ENCODE assay signal across 9 mouse cellular contexts in genomic region chr9:57432480-57432879, GRCm38 (mm10). TPM values are rescaled to one million over a fixed set of nuclear protein-coding genes. Genes with fewer than 3 reads are reported as not detected.
DNase-seq lines count a peak whose midpoint lies in the region; ATAC-seq and TF ChIP-seq lines count a peak whose summit lies in the region.
"Had no signal": no experiment of that assay in that cellular context is flagged by ENCODE, and none has a peak within 500 bp of the region (broad histone marks: within the 10 kb centered on the region; RNA-seq: fewer than 3 reads in every experiment).

No protein-coding gene starts in this region.

- H3K27ac ChIP-seq in forebrain, embryonic 10.5 days = peak overlapping the region; percentile 44; the same call in 1 of the 2 replicates
- H3K27ac ChIP-seq in forebrain, postnatal 0 days (ENCODE audit: low read depth, low read length) = no peak overlapping the region
- H3K27ac ChIP-seq in hindbrain, embryonic 14.5 days = no peak overlapping the region
- H3K27ac ChIP-seq in hindbrain, embryonic 10.5 days = no peak overlapping the region
- H3K27ac ChIP-seq in midbrain, postnatal 0 days (ENCODE audit: low read depth, low read length) = no peak overlapping the region
- no peak overlapping the region for H3K27ac ChIP-seq in midbrain, embryonic 11.5 days (ENCODE audit: low read depth, low read length)
- peak overlapping the region; percentile 90; the same call in 1 of the 2 replicates for H3K27ac ChIP-seq in stomach, embryonic 15.5 days

- peaks cover 51% of the 10 kb centered on the region for H3K4me1 ChIP-seq in forebrain, embryonic 10.5 days
- H3K4me1 ChIP-seq in forebrain, postnatal 0 days (ENCODE audit: insufficient read depth) = no peaks in the 10 kb centered on the region
- H3K4me1 ChIP-seq in hindbrain, embryonic 14.5 days (replicated peaks; ENCODE audit: control insufficient read depth, insufficient read depth, low read length) = peaks cover 9% of the 10 kb centered on the region; the same call in 1 of the 2 replicates
- H3K4me1 ChIP-seq in hindbrain, embryonic 10.5 days (replicated peaks) = peaks cover 31% of the 10 kb centered on the region
- H3K4me1 ChIP-seq in midbrain, postnatal 0 days (ENCODE audit: insufficient read depth, low read length) = no peaks in the 10 kb centered on the region
- H3K4me1 ChIP-seq in midbrain, embryonic 11.5 days (ENCODE audit: control insufficient read depth, insufficient read depth, low read length) = peaks cover 14% of the 10 kb centered on the region; the same call in 1 of the 2 replicates
- peaks cover 16% of the 10 kb centered on the region for H3K4me1 ChIP-seq in stomach, embryonic 15.5 days

- H3K4me3 ChIP-seq in forebrain, embryonic 10.5 days = no peak overlapping the region
- no peak overlapping the region for H3K4me3 ChIP-seq in forebrain, postnatal 0 days (ENCODE audit: low read depth, low read length)
- H3K4me3 ChIP-seq in hindbrain, embryonic 14.5 days (replicated peaks; ENCODE audit: low read length) = no peak overlapping the region
- no peak overlapping the region for H3K4me3 ChIP-seq in hindbrain, embryonic 10.5 days
- no peak overlapping the region for H3K4me3 ChIP-seq in midbrain, postnatal 0 days (ENCODE audit: low read depth, low read length)
- H3K4me3 ChIP-seq in midbrain, embryonic 11.5 days (ENCODE audit: low read depth, low read length) = no peak overlapping the region
- H3K4me3 ChIP-seq in stomach, embryonic 15.5 days (replicated peaks) = no peak overlapping the region

- no peaks in the 10 kb centered on the region for H3K27me3 ChIP-seq in forebrain, embryonic 10.5 days (ENCODE audit: poor library complexity, severe bottlenecking)
- H3K27me3 ChIP-seq in forebrain, postnatal 0 days (ENCODE audit: insufficient read depth, low read length) = no peaks in the 10 kb centered on the region
- H3K27me3 ChIP-seq in hindbrain, embryonic 14.5 days (ENCODE audit: control insufficient read depth, insufficient read depth, low read length) = no peaks in the 10 kb centered on the region
- H3K27me3 ChIP-seq in hindbrain, embryonic 10.5 days (ENCODE audit: insufficient read depth, poor library complexity, severe bottlenecking) = 0 out of 2 replicates have a peak, but pooled peaks cover 7% of the 10 kb centered on the region
- no peaks in the 10 kb centered on the region for H3K27me3 ChIP-seq in midbrain, postnatal 0 days (ENCODE audit: insufficient read depth, low read length)
- H3K27me3 ChIP-seq in midbrain, embryonic 11.5 days (ENCODE audit: control insufficient read depth, insufficient read depth, low read length) = no peaks in the 10 kb centered on the region
- H3K27me3 ChIP-seq in stomach, embryonic 15.5 days (replicated peaks) = no peaks in the 10 kb centered on the region

- TF ChIP-seq CTCF in forebrain, postnatal 0 days (IDR thresholded peaks at IDR 0.05; ENCODE audit: low read depth) = no peak
- no peak for TF ChIP-seq CTCF in midbrain, postnatal 0 days (IDR thresholded peaks at IDR 0.05)

- no peaks in the 10 kb centered on the region for H3K9me3 ChIP-seq in forebrain, embryonic 10.5 days
- H3K9me3 ChIP-seq in forebrain, postnatal 0 days (ENCODE audit: low read length) = no peaks in the 10 kb centered on the region
- no peaks in the 10 kb centered on the region for H3K9me3 ChIP-seq in hindbrain, embryonic 14.5 days (ENCODE audit: control insufficient read depth, low read length)
- no peaks in the 10 kb centered on the region for H3K9me3 ChIP-seq in hindbrain, embryonic 10.5 days
- no peaks in the 10 kb centered on the region for H3K9me3 ChIP-seq in midbrain, postnatal 0 days (ENCODE audit: low read length)
- no peaks in the 10 kb centered on the region for H3K9me3 ChIP-seq in midbrain, embryonic 11.5 days (ENCODE audit: control insufficient read depth, low read length)
- H3K9me3 ChIP-seq in stomach, embryonic 15.5 days = no peaks in the 10 kb centered on the region

- WGBS in forebrain, embryonic 10.5 days = 89% methylated on average over 3 of the region's 3 CpGs
- WGBS in forebrain, postnatal 0 days = 89% methylated on average over 3 of the region's 3 CpGs
- 96% methylated on average over 3 of the region's 3 CpGs for WGBS in hindbrain, embryonic 14.5 days
- WGBS in hindbrain, embryonic 10.5 days = 91% methylated on average over 3 of the region's 3 CpGs
- 91% methylated on average over 3 of the region's 3 CpGs for WGBS in midbrain, postnatal 0 days
- WGBS in midbrain, embryonic 11.5 days = 90% methylated on average over 3 of the region's 3 CpGs
- 85% methylated on average over 3 of the region's 3 CpGs for WGBS in stomach, embryonic 15.5 days

- no peak for ATAC-seq in forebrain, postnatal 0 days
- ATAC-seq in hindbrain, embryonic 14.5 days (ENCODE audit: low FRiP score) = no peak
- no peak for ATAC-seq in midbrain, postnatal 0 days (ENCODE audit: low FRiP score)
- ATAC-seq in midbrain, embryonic 11.5 days (ENCODE audit: low FRiP score) = no peak
- no peak for ATAC-seq in stomach, embryonic 15.5 days (ENCODE audit: insufficient read depth, low FRiP score, low read depth)

- no peak for DNase-seq in forebrain, embryonic 10.5 days (ENCODE audit: extremely low spot score, low spot score)
- DNase-seq in forebrain, postnatal 0 days = no peak
- DNase-seq in hindbrain, embryonic 14.5 days (ENCODE audit: low spot score) = no peak
- DNase-seq in hindbrain, embryonic 10.5 days (ENCODE audit: low spot score) = no peak
- DNase-seq in midbrain, postnatal 0 days (ENCODE audit: low spot score) = no peak
- no peak for DNase-seq in midbrain, embryonic 11.5 days (ENCODE audit: low spot score, missing footprints)
- no peak for DNase-seq in urinary bladder, adult 2 months (ENCODE audit: low spot score)

- no peak overlapping the region for H3K4me2 ChIP-seq in forebrain, postnatal 0 days (ENCODE audit: low read depth)
- no peak overlapping the region for H3K4me2 ChIP-seq in hindbrain, embryonic 14.5 days (replicated peaks)
- no peak overlapping the region for H3K4me2 ChIP-seq in midbrain, postnatal 0 days (ENCODE audit: low read depth, low read length, poor library complexity, severe bottlenecking)
- H3K4me2 ChIP-seq in midbrain, embryonic 11.5 days = no peak overlapping the region
- no peak overlapping the region for H3K4me2 ChIP-seq in stomach, embryonic 15.5 days

- no peak overlapping the region for H3K9ac ChIP-seq in forebrain, postnatal 0 days
- 0 out of 2 replicates have a peak overlapping the region, but pooled peaks have one; percentile 33 for H3K9ac ChIP-seq in hindbrain, embryonic 14.5 days
- H3K9ac ChIP-seq in midbrain, postnatal 0 days (replicated peaks; ENCODE audit: low read length, poor library complexity, severe bottlenecking) = 0 out of 2 replicates have a peak overlapping the region, but pooled peaks have one; percentile 29
- no peak overlapping the region for H3K9ac ChIP-seq in midbrain, embryonic 11.5 days (ENCODE audit: low read length)
- no peak overlapping the region for H3K9ac ChIP-seq in stomach, embryonic 15.5 days

- H3K36me3 ChIP-seq in forebrain, embryonic 10.5 days (replicated peaks) = no peaks in the 10 kb centered on the region; the same call in 1 of the 2 replicates
- no peaks in the 10 kb centered on the region for H3K36me3 ChIP-seq in forebrain, postnatal 0 days (ENCODE audit: insufficient read depth)
- H3K36me3 ChIP-seq in hindbrain, embryonic 14.5 days (replicated peaks; ENCODE audit: control insufficient read depth, insufficient read depth) = no peaks in the 10 kb centered on the region; the same call in 1 of the 2 replicates
- H3K36me3 ChIP-seq in hindbrain, embryonic 10.5 days = no peaks in the 10 kb centered on the region
- H3K36me3 ChIP-seq in midbrain, postnatal 0 days (ENCODE audit: insufficient read depth, low read length) = no peaks in the 10 kb centered on the region
- H3K36me3 ChIP-seq in midbrain, embryonic 11.5 days (ENCODE audit: control insufficient read depth, insufficient read depth, low read length) = no peaks in the 10 kb centered on the region
- no peaks in the 10 kb centered on the region for H3K36me3 ChIP-seq in stomach, embryonic 15.5 days

RNA-seq across cellular contexts. Expression of gene Ppcdc, which starts 7.4 kb away (rescaled TPM):
- 24.8 and 25.6 TPM in 2 replicates for polyA plus RNA-seq in forebrain, embryonic 10.5 days (2016; fragmentation: Nextera tagmentation; extraction: Ambion mirVana)
- 16.2 and 20.5 TPM in 2 replicates for total RNA-seq in forebrain, postnatal 0 days (2014; rRNA removed)
- polyA plus RNA-seq in forebrain, postnatal 0 days (2015; fragmentation: Nextera tagmentation; extraction: Ambion mirVana) = 14.9 and 18.3 TPM in 2 replicates
- 19.8 and 21.9 TPM in 2 replicates for polyA plus RNA-seq in hindbrain, embryonic 14.5 days (2014; fragmentation: Nextera tagmentation; extraction: Ambion mirVana)
- 19.8 and 23.5 TPM in 2 replicates for polyA plus RNA-seq in hindbrain, embryonic 10.5 days (2016; fragmentation: Nextera tagmentation; extraction: Ambion mirVana)
- total RNA-seq in midbrain, postnatal 0 days (2014; rRNA removed) = 23.1 and 29.7 TPM in 2 replicates
- polyA plus RNA-seq in midbrain, postnatal 0 days (2015; fragmentation: Nextera tagmentation; extraction: Ambion mirVana) = 15.0 and 17.6 TPM in 2 replicates
- polyA plus RNA-seq in midbrain, embryonic 11.5 days (2014; fragmentation: Nextera tagmentation; extraction: Ambion mirVana) = 18.6 and 22.9 TPM in 2 replicates
- 23.6 and 31.6 TPM in 2 replicates for polyA plus RNA-seq in stomach, embryonic 15.5 days (2015; fragmentation: Nextera tagmentation; extraction: Ambion mirVana)
- polyA plus RNA-seq in urinary bladder, adult 2 months (2012; rRNA removed) = 47.1 and 75.2 TPM in 2 replicates

RNA-seq across cellular contexts. Expression of gene Scamp5, which starts 35.4 kb away (rescaled TPM):
- polyA plus RNA-seq in forebrain, embryonic 10.5 days (2016; fragmentation: Nextera tagmentation; extraction: Ambion mirVana) = 12.9 and 15.5 TPM in 2 replicates
- total RNA-seq in forebrain, postnatal 0 days (2014; rRNA removed) = 252 and 282 TPM in 2 replicates
- polyA plus RNA-seq in forebrain, postnatal 0 days (2015; fragmentation: Nextera tagmentation; extraction: Ambion mirVana) = 167 and 175 TPM in 2 replicates
- polyA plus RNA-seq in hindbrain, embryonic 14.5 days (2014; fragmentation: Nextera tagmentation; extraction: Ambion mirVana) = 90.0 and 108 TPM in 2 replicates
- 18.2 and 28.9 TPM in 2 replicates for polyA plus RNA-seq in hindbrain, embryonic 10.5 days (2016; fragmentation: Nextera tagmentation; extraction: Ambion mirVana)
- 389 and 404 TPM in 2 replicates for total RNA-seq in midbrain, postnatal 0 days (2014; rRNA removed)
- polyA plus RNA-seq in midbrain, postnatal 0 days (2015; fragmentation: Nextera tagmentation; extraction: Ambion mirVana) = 206 and 213 TPM in 2 replicates
- 17.6 and 17.7 TPM in 2 replicates for polyA plus RNA-seq in midbrain, embryonic 11.5 days (2014; fragmentation: Nextera tagmentation; extraction: Ambion mirVana)
- polyA plus RNA-seq in stomach, embryonic 15.5 days (2015; fragmentation: Nextera tagmentation; extraction: Ambion mirVana) = 19.8 and 22.4 TPM in 2 replicates
- 123 and 150 TPM in 2 replicates for polyA plus RNA-seq in urinary bladder, adult 2 months (2012; rRNA removed)
- total RNA-seq: monocyte, adult 5-6 weeks had no signal

Comparison
In these comparisons a context has a peak if more than half of its experiments do, and no peak if none do; other contexts are left out.
1. H3K27ac ChIP-seq: peak in forebrain, embryonic 10.5 days (single experiment) and stomach, embryonic 15.5 days (single experiment); none in forebrain, postnatal 0 days (single experiment), hindbrain, embryonic 14.5 days (single experiment), hindbrain, embryonic 10.5 days (single experiment), midbrain, postnatal 0 days (single experiment) and midbrain, embryonic 11.5 days (single experiment).
2. H3K9ac ChIP-seq: peak in hindbrain, embryonic 14.5 days (single experiment) and midbrain, postnatal 0 days (single experiment); none in forebrain, postnatal 0 days (single experiment), midbrain, embryonic 11.5 days (single experiment) and stomach, embryonic 15.5 days (single experiment).